Mouse (Mus musculus): ENCODE data around the gene Frmpd3.

GRCm38 (mm10) chrX:140457502-140457901 lies 115.4 kb downstream of the Frmpd3 start:
- TF ChIP-seq POLR2A (IDR thresholded peaks at IDR 0.05; ENCODE audit: low read depth, low read length): no peak
- no peak for TF ChIP-seq CTCF (IDR thresholded peaks at IDR 0.05; ENCODE audit: extremely low read depth, insufficient read depth, insufficient read length, insufficient replicate concordance)
